Mouse (Mus musculus) erythroid progenitor cell, adult 5-6 weeks (primary cell): ENCODE results near the gene Foxd3. TPM values are rescaled to one million over a fixed set of nuclear protein-coding genes. Genes with fewer than 3 reads are reported as not detected.

ENCODE experiments used
- ATAC-seq: replicated peaks from 2 replicates; pipeline ENCODE4 v1.8.0; 2016; ENCODE audit warnings: moderate number of reproducible peaks, mild to moderate bottlenecking, moderate TSS enrichment, inconsistent platforms; ENCODE audit not compliant: poor library complexity, low FRiP score, severe bottlenecking
- total RNA-seq, 2 experiments: library from RNA; stranded (forward) in 1 of 2; stranded (reverse) in 1 of 2; fragments of 150-400 nt in 1 of 2; fragments of 186-747, 209-891 nt in 1 of 2; gene quantifications; 2 replicates each; pipeline versions ENCODE4 v1.2.3 to v1.2.4; 2015 to 2017; ENCODE audit warnings: low replicate concordance in 2 of 2

Foxd3 gene
- total RNA-seq, 2 experiments from 2014 or later: not detected

GRCm38 (mm10) chr4:99656605-99657429 lies 718 bp downstream of the Foxd3 start:
- ATAC-seq: no peak

- ATAC-seq: no peak
Measured at GRCm38 (mm10) chr4:99657430-99657820, 1.3 kb downstream of the Foxd3 start.

- no peak for ATAC-seq
Measured at GRCm38 (mm10) chr4:99657831-99658470, 1.9 kb downstream of the Foxd3 start.

- ATAC-seq: no peak
Measured at GRCm38 (mm10) chr4:99658881-99659280, 2.8 kb downstream of the Foxd3 start.

- no peak for ATAC-seq
Measured at GRCm38 (mm10) chr4:99659361-99660072, 3.4 kb downstream of the Foxd3 start.

- ATAC-seq: no peak
Measured at GRCm38 (mm10) chr4:99660073-99660611, 4.0 kb downstream of the Foxd3 start.

GRCm38 (mm10) chr4:99660981-99661380 lies 4.9 kb downstream of the Foxd3 start:
- ATAC-seq: no peak

- no peak for ATAC-seq
Measured at GRCm38 (mm10) chr4:99661956-99662355, 5.9 kb downstream of the Foxd3 start.

- ATAC-seq: no peak
Measured at GRCm38 (mm10) chr4:99662431-99662830, 6.3 kb downstream of the Foxd3 start.

GRCm38 (mm10) chr4:99662841-99663567 lies 6.9 kb downstream of the Foxd3 start:
- no peak for ATAC-seq

GRCm38 (mm10) chr4:99663710-99664109 lies 7.6 kb downstream of the Foxd3 start:
- ATAC-seq: no peak

GRCm38 (mm10) chr4:99670203-99670851 lies 14.2 kb downstream of the Foxd3 start:
- no peak for ATAC-seq

- no peak for ATAC-seq
Measured at GRCm38 (mm10) chr4:99675191-99675590, 19.1 kb downstream of the Foxd3 start.

GRCm38 (mm10) chr4:99683941-99684340 lies 27.8 kb downstream of the Foxd3 start:
- ATAC-seq: no peak

- no peak for ATAC-seq
Measured at GRCm38 (mm10) chr4:99686308-99686707, 30.2 kb downstream of the Foxd3 start.
